Mouse (Mus musculus): ENCODE data around the gene Ttyh3.
A peak's percentile ranks its signal among the peaks of the same experiment; 100 is the strongest.

Ttyh3 gene

DNA sequence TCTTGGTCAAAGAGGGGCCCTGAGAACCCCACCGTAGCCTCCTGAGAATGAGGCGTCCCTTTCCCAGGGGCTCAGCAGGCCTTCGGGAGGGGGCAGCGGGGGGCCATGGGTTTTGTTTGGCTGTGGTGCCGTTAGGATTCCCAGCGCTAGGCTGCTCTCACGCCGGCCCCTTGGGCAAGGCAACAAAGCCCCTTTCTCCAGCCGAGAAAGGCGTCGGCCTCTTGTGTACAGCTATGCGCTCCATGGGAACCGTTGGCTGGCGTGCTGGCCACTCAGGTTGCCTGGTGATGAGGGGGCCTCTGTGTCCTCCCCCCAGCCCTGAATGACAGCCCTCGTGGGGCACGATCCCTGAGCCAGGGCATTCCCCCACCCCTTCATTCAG is 40.2 kb downstream of the Ttyh3 start:
- DNase-seq (ENCODE audit: low spot score) = no peak

DNA sequence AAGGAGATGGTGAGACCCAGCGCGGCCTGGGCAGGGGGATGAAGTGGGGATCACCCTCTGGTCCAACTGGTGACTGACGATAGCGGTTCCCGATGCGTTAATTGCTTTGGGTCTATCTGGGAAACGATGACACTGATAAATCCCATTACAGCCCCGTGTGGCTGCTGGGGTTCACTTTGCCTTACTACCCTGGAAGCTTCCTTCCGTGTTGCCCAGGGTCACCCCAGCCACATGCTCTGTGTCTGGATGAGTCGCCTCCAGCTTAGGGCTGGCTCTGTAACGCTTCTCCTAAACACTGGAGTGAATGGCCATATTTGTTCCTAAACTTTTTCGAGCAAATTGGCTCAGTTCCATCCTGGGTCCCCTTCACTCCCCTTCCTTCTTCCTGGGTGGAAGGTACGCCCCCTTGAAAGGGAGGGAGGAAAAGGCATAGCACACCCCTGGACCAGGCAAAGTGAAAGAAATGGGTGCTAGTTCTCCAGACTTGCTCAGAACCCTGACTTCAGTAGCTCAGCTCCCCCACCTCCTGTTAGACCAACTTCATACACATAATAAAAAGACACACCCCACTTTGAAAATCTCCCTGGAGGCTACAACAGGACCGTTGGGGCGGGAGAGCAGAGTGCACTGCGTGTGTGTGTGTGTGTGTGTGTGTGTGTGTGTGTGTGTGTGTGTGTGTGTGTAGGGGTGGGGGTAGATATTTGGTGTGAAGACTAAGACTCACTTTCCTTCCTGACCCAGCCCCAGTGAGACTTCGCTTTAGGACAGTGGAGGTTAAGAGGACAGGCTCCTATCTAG is 40.8 kb downstream of the Ttyh3 start:
- DNase-seq (ENCODE audit: low spot score) = no peak

DNA sequence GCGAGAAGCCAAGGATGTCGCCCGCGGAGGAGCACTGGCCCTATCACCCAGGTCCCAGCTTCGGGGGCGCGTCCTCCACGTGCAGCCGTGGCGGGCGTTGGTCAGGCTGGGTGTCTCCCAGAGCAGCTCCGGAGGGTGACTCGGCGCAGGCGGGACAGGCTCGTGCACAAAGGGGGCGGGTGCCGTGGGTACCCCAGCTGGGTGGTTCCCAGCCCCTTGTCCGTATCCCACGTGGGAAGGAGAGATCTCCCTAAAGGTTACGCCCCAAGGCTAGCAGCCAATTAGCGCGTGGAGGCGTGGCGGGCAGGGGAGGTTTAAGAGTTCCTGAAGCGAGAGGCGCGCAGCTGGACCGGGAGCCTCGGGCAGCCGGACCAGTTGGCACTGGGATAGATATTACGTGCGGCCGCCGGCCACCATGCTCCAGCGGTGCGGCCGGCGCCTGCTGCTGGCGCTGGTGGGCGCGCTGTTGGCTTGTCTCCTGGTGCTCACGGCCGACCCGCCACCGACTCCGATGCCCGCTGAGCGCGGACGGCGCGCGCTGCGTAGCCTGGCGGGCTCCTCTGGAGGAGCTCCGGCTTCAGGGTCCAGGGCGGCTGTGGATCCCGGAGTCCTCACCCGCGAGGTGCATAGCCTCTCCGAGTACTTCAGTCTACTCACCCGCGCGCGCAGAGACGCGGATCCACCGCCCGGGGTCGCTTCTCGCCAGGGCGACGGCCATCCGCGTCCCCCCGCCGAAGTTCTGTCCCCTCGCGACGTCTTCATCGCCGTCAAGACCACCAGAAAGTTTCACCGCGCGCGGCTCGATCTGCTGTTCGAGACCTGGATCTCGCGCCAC is 41.6 kb downstream of the Ttyh3 start, which contains the start of gene Lfng:
Gene Lfng, plus strand, starts transcription at position 320 of the 835 bp plus-strand sequence.
- DNase-seq (ENCODE audit: low spot score) = peak; percentile 81

DNA sequence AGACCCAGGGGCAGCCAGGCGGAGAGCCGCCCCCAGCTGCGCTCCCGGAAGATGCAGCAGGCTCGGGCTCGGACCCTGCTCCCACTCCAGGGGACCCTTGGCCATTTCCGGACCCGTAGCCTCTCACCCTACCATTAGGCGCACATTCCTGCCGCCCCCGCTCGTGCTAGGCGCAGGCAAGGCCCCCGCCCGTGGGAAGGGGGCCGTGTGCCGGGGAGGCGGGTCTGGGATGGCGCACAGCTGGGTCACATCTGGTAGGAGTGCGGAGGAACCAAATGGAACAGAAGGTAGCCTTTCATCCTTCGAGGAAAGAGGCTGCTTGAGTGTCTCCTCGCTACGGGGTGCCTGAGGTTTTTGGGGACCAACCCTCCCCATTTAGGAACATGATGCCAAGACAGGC is 42.4 kb downstream of the Ttyh3 start:
- no peak for DNase-seq (ENCODE audit: low spot score)

DNA sequence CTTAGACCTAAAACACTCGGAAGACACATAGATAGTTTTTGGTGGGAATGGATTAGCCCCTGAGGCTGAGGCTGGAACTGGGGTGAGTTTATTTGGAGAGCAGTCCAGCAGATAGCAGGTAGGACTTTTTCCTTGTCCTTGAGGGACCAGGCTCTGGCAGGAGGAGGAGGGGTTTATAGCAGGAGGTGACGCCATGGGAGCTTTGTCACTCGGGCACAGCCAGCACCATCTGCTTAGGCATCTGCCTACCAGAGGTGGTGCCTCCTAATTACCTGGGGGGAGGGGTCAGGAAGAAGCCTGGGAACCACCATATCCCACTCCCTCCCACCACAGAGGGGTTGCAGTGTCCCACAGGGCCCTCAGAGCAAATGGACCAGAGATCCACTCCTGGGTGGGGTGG is 43.6 kb downstream of the Ttyh3 start:
- DNase-seq (ENCODE audit: low spot score) = no peak

DNA sequence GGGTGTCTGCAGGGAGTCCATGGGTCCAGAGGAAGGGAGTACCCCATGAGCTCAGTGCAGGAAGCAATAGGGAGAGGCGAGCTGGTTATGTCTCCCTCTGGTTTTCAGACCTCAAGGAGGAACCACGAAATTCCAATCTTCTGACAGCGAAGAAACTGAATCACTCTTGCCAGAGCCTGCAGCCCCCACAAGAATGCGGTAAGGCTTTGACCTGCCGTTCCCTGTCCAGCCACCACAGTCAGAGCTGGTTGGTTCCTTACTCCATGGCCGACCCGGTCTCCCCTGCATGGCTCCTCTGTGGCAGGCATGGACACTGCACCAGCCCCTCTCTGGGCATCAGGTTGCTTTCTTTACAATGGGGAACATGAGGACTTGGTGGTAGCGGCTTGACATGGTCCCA is 44.4 kb downstream of the Ttyh3 start:
- no peak for DNase-seq (ENCODE audit: low spot score)

DNA sequence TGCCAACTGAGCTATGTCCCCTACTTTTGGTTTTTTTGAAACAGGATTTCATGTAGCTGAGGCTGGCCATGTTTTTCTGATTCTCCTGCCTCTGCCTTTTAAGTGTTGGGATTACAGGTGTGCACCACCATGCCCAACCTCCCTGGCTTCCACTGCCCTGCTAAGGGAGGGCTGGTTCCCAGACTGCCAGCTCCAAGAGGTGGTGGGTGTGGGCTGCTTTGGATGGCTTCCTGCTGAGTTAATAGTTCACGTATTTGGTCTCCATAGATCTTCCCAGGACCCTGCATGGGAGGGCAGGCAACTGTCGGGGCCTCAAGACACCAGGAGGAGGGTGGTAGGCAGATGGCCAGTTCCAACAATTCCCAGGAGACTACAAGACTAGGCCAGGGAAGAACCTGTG is 46.3 kb downstream of the Ttyh3 start:
- no peak for DNase-seq (ENCODE audit: low spot score)

DNA sequence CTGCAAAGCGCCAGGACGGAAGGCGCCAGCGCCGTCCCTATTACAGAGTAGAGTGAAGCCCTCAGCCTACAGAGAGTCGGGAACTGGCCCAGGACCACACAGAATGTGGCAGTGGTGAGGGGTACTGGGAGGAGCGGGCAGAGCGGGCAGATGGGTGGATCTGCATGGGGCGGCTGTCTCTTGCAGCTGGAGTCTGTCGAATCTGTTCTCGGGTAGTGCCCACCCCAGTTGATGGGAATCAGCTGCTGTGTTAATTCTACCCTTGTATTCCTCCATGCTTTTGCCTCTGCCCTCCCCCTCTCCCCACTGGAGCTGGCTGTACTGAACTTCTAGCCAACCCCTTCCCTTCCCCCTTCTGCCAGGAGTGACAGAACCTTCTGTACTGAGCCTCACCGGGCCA is 47.1 kb downstream of the Ttyh3 start:
- no peak for DNase-seq (ENCODE audit: low spot score)

DNA sequence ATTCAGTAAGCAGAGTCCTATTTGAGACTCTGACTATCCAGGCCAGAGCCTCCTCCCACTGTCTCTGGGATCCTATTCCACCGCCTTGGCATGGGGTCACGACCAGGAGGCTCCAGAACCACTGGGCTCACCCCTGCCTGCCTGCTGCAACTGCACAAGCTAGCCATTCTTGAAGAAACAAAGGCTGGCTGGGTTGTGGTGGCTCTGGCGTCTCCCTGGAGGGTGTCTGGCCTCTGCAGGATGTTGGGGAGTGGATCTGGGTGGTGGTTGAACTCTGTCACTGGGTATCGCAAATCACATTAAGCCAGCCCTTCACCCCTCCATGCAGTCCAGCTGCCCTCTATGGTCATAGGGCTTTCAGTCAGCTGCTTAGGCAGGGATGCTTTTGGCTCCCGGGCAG is 48.9 kb downstream of the Ttyh3 start:
- DNase-seq (ENCODE audit: low spot score) = no peak

DNA sequence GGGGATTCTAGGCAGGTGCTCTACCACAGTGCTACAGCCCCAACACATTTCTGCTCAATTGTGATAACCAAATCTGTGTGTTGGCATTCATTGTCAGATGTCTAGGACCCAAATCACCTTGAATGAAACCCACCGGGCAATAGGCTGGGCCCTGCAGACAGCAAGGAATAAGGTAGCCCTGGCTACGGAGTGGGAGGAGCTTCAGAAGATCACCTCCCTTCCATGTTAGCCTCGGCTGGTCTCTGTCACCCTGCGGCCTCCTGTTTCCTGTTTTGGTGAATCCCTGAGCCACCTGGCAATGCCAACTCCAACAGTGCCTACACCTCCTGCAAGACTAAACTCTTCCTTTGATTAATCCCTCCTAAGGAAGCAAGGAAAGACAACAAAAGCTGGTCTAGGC is 51.0 kb downstream of the Ttyh3 start:
- DNase-seq (ENCODE audit: low spot score) = no peak

DNA sequence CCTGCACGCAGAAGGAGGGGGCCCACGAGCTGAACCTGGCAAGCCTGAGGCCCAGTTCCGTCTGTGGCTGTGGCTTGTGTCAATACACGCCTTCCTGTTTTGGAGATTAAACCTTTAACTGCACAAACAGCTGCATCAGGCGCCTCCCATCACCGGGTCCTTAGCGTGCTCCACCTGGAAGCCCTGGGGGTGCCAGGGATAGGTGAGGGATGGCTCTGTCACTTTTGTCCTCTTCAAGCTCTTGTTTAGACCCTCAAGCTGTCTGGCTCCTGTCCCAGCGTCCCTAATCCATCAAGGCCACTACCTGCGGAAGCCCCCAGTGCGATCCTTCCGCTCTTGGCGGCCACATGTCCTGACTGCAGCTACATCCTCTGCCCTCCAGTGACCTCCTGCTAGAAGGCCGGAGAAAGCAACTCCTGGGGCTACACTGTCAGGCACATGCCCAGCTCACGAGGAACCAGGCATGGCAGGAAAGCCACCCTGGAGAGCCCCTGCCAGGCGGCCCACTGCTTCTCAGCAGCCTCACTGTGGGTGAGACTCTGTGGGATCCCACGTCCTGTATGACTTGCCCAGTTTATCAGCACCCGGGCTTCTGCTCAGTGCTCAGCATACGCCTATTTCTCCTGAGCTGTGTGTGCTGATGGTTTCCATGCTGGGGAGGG is 51.8 kb downstream of the Ttyh3 start:
- DNase-seq (ENCODE audit: low spot score) = no peak

DNA sequence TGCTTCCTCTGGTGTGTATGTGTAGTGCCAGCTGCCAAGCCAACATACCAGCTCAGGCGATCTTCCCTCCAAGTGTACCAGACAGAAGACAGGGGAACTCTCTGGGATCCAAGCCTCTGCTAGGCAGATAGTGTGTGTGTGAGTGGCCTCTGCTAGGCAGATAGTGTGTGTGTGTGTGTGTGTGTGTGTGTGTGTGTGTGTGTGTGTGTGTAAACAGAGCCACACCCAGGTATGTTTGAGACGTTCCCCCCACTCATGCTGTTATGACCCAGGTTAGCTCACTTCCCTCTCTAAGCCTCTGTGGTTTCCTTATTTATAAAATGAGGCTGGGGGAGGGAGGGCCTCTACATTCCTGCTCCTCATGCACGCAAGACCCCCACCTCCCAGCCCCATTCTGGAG is 52.4 kb downstream of the Ttyh3 start:
- no peak for DNase-seq (ENCODE audit: low spot score)

DNA sequence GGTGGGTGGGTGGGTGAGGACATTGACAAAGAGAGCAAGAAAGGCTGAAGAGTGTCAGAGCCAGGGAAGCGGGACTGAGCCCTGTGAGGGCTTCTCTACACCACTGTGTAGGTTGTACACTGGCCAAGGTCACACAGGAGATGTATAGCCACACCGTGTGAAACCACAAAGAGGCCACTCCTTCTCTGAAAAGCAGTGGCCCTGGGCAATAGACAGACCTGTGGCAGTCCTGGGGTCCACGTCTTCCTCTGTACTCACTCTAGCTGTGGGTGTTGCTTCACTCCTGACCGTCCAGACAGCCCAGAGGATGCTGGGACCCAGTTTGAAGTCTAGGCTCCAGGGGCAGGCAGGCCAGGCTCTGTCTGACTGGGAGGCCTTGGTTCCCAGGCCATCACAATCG is 54.0 kb downstream of the Ttyh3 start:
- DNase-seq (ENCODE audit: low spot score) = no peak

DNA sequence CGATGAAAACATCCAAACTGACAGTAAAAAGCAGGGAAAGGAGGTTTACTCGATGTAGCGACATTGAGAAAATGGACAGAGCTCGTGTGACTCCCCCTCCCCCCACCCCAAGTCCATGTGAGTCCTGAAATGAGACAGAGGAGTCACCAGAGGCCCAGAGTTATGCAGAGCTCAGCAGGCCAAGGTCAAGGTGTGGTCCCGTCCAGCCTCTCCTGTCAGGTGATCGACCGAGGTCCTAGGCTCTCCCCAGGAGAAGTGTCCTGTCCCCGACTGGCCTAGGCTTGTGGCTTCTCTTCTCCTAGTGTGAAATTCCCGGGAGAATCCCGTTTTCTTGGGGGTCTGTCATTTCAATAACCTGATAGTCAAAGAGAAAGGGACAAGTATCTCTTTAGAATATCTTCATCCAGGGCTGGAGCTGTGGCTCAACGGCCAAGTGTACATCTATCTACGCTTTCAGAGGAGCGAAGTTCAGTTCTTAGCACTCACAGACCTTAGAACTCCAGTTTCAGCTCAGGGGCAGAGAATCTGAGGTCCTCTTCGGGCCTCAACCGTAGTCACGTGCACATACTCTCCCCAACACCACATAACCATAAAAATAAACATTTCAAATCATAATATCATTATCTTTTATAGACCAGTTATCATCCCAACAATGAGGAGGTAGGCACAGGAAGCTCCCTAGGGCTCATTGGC is 59.6 kb downstream of the Ttyh3 start:
- no peak for DNase-seq (ENCODE audit: low spot score)

DNA sequence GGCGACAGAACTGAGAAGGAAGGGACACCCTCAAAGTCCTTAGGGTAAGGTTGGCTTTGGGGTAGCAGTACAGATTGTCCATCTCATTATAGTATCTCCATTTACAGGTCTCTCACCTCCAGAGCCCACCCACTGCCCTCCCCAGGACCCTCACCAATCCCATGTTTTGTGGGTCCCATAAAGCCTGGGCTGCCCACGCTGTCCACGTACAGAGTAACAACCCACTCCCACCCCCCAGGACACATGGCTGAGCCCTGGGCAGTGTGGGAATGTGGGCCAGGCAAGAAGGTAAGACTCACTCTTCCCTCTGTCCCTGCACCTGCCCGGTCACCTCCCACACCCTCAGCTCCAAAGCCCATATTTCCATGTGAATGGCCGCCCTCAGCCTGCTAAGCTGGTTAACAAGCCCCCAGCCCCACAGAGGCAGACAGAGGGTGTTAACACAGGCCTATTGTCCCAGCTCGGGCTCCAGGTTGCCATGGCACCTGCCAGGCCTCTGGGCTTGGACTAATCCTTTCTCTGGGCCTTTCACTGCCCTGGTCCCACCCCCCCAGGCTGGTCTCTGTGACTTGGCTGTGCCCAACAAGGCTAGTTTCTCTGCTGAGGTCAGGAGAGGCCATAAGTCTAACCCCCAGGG is 65.0 kb downstream of the Ttyh3 start:
- DNase-seq (ENCODE audit: low spot score) = no peak

DNA sequence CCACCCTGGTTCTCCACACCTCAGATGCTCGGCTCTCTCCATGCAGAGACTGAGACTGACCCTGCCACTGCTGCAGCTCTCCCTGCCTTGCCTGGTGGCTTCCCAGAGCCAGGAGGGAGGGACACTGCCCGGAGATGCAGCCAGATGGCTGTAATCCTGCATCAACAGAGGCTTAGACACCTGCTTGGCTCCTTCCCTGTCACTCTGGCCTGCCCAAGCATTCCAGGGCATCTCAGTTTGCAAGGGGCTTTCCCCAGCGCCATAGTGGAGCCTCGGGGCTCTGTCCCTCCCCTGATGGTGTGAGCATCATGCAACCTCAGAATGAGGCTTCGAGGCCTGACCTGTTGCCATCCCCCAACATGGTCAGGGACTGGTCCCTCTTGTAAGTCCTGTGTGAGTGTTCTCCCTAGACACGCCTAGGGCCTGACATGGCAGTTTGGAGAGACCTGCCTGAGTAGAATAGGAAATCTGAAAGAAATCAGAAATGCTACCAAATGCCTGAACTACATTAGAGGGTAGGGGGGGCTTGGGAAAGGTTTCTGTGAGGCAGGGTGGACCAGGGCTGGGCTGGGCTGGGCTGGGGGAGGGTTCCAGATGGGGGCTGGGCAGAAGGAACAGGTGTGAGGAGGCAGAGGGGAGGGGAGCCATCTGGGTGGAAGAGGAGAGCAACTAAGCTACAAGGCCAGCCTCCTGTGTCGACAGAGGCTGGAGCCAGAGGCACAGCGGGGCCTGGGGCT is 65.7 kb downstream of the Ttyh3 start:
- no peak for DNase-seq (ENCODE audit: low spot score)

DNA sequence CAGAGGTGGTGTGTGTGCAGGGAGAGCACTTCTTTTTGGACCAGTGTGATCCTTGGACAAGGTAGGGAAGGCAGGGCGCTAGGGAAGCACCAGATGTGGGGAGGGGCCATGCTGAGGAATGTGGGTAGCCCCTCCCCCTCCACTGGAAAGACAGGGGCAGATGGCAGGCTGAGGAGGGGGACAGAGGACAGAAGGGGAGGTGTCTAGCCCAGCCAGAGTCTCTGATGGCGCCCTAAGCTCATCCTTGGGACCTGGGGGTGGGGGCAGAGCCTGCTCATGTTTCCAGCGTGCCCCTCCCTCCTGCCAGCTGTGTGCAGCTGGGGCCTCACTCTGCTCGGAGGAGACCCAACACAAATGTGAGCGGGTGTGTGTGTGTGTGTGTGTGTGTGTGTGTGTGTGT is 67.3 kb downstream of the Ttyh3 start:
- DNase-seq (ENCODE audit: low spot score) = no peak

DNA sequence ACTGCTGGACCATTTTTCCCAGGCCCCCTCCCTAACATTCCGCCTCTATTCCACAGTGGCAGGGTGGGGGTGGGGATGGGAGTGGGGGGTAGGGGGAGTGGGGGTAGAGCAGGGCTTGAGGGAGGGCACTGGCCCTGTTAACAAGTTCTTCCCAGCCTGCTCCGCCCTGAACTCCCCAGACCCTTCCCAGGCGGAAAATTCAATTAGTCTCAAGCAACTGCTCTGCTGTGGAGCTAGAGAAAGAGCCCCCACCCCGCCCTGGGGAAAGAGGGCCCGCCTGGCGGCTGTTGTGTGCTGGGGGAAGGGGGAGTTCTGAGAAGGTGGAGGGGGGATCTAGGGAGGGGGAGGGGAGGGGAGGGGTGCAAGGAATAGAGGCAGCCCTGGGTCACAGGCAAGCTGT is 69.1 kb downstream of the Ttyh3 start:
- no peak for DNase-seq (ENCODE audit: low spot score)

DNA sequence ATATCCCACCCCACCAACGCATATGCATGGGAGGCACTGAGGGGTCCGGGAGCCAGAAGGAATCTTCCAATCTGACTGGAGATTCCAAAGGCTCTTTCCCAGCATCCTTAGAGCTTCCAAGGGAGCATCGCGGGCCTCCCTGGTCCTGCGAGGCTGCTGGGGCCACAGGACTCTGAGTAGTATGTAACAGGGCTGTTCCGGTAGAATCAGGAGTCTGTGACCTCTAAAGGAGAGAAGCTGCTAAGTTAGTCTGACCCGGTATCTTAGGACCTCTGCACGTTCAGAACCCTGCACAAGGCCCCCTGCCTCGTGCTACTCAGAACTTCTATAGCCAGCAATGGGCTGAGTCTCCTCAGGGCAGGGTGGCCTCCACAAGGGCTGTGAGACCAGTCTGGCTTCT is 69.6 kb downstream of the Ttyh3 start:
- no peak for DNase-seq (ENCODE audit: low spot score)

DNA sequence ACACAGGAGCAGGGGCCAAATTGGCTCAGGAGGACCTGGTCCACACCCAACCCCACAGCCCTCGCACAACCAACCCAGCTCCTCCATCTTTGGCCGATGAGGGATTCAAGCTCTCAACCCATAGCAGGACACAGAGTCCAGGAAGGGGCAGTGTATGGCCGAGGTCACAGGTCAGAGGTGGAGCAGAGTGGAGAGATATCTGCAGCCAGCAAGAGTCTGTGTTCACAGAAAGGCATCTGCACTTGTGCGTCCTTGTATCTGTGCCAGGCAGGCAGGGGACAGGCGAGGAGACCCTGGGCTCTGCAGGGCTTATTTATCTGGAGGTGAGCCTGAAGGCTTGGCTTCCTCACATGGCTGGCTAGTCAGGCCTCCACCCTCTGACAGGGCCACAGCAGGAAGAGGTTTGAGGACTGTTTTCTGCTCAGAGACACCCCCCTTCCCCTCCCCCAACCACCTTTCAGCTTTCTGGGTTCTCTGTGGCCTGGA is 73.4 kb downstream of the Ttyh3 start:
- peak; percentile 29 for DNase-seq (ENCODE audit: low spot score)

DNA sequence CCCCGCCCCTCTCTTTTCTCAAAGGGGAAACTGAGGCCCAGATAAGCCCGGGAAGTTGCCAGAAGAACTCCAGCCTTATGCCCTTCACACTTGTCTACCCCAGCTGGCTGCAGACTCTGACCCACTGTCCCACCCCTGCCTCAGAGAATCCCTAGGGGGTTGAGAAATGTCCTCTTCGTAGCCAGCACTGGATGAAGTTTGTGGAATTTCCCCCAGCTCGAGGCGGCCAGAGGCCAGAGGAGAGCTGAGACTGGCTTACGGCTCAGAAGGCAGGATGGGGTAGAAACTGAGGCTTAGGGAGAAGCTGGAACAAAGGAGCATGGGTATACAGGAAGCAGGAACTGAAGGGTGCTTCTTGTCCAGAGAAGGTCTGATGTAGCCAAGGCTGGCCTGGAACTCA is 76.2 kb downstream of the Ttyh3 start:
- DNase-seq (ENCODE audit: low spot score) = no peak

All from ovary, postnatal 36 days (tissue).